In genomic region chr7:120836361-120836760, GRCm38 (mm10) we compare ENCODE assay signal across 8 mouse cellular contexts. TPM values are rescaled to one million over a fixed set of nuclear protein-coding genes. Genes with fewer than 3 reads are reported as not detected.
DNase-seq lines count a peak whose midpoint lies in the region; ATAC-seq and TF ChIP-seq lines count a peak whose summit lies in the region.

No protein-coding gene starts in this region.

- no peaks in the 10 kb centered on the region for H3K9me3 ChIP-seq in heart, embryonic 14.5 days (ENCODE audit: control insufficient read depth, low read length)
- H3K9me3 ChIP-seq in forebrain, postnatal 0 days (ENCODE audit: low read length), result no peaks in the 10 kb centered on the region
- no peaks in the 10 kb centered on the region for H3K9me3 ChIP-seq in liver, embryonic 14.5 days (ENCODE audit: control insufficient read depth, low read length)
- no peaks in the 10 kb centered on the region for H3K9me3 ChIP-seq in stomach, embryonic 14.5 days (ENCODE audit: control insufficient read depth, low read depth, low read length)

- H3K9ac ChIP-seq in heart, embryonic 14.5 days (ENCODE audit: low read length), result peak overlapping the region; percentile 65
- H3K9ac ChIP-seq in forebrain, postnatal 0 days, result peak overlapping the region; percentile 64
- H3K9ac ChIP-seq in liver, embryonic 14.5 days (replicated peaks), result peak overlapping the region; percentile 72
- H3K9ac ChIP-seq in stomach, embryonic 14.5 days (replicated peaks; ENCODE audit: low read depth, low read length), result 0 out of 2 replicates have a peak overlapping the region, but pooled peaks have one; percentile 25

- H3K27ac ChIP-seq in heart, embryonic 14.5 days (replicated peaks in 1 of 2; ENCODE audit: control insufficient read depth in 1 of 2, insufficient read depth in 1 of 2, low read depth in 2 of 2, low read length in 2 of 2), result no peak overlapping the region
- H3K27ac ChIP-seq in forebrain, postnatal 0 days (ENCODE audit: low read depth, low read length), result peak overlapping the region; percentile 84; the same call in 1 of the 2 replicates
- H3K27ac ChIP-seq in liver, embryonic 14.5 days, result peak overlapping the region; percentile 71
- no peak overlapping the region for H3K27ac ChIP-seq in stomach, embryonic 14.5 days (ENCODE audit: low read length)

- no peak for TF ChIP-seq CTCF in forebrain, postnatal 0 days (IDR thresholded peaks at IDR 0.05; ENCODE audit: low read depth)
- no peak for TF ChIP-seq CTCF in liver, embryonic 14.5 days (IDR thresholded peaks at IDR 0.05; ENCODE audit: low read depth)

- 9% methylated on average over 12 of the region's 12 CpGs for WGBS in heart, embryonic 14.5 days
- WGBS in forebrain, postnatal 0 days, result 4% methylated on average over 12 of the region's 12 CpGs
- 7% methylated on average over 12 of the region's 12 CpGs for WGBS in liver, embryonic 14.5 days (ENCODE audit: insufficient replicate concordance)
- WGBS in stomach, embryonic 14.5 days, result 6% methylated on average over 12 of the region's 12 CpGs

- H3K36me3 ChIP-seq in heart, embryonic 14.5 days (ENCODE audit: control insufficient read depth, insufficient read depth, low read length), result no peaks in the 10 kb centered on the region
- no peaks in the 10 kb centered on the region for H3K36me3 ChIP-seq in forebrain, postnatal 0 days (ENCODE audit: insufficient read depth)
- H3K36me3 ChIP-seq in liver, embryonic 14.5 days (replicated peaks; ENCODE audit: control insufficient read depth, insufficient read depth, low read depth), result no peaks in the 10 kb centered on the region
- H3K36me3 ChIP-seq in stomach, embryonic 14.5 days (ENCODE audit: control insufficient read depth, insufficient read depth, low read length), result no peaks in the 10 kb centered on the region

- H3K4me1 ChIP-seq in heart, embryonic 14.5 days (ENCODE audit: control insufficient read depth in 2 of 2, insufficient read depth in 2 of 2, low read length in 2 of 2), result 0 out of 4 replicates have a peak, but pooled peaks cover 0 to 2% of the 10 kb centered on the region in 2 experiments
- H3K4me1 ChIP-seq in forebrain, postnatal 0 days (ENCODE audit: insufficient read depth), result 0 out of 2 replicates have a peak, but pooled peaks cover 5% of the 10 kb centered on the region
- peaks cover 19 to 23% of the 10 kb centered on the region in 2 experiments for H3K4me1 ChIP-seq in liver, embryonic 14.5 days (replicated peaks; ENCODE audit: control insufficient read depth in 2 of 2, insufficient read depth in 2 of 2, low read length in 1 of 2)
- no peaks in the 10 kb centered on the region for H3K4me1 ChIP-seq in stomach, embryonic 14.5 days (ENCODE audit: control insufficient read depth, insufficient read depth, low read length)

- ATAC-seq in heart, embryonic 14.5 days (ENCODE audit: insufficient number of reproducible peaks, insufficient read depth, low FRiP score, low read depth), result no peak
- no peak for ATAC-seq in forebrain, postnatal 0 days
- ATAC-seq in liver, embryonic 14.5 days (ENCODE audit: insufficient read depth), result no peak
- no peak for ATAC-seq in stomach, embryonic 14.5 days (ENCODE audit: insufficient number of reproducible peaks, insufficient read depth, low FRiP score, low read depth)

- no peak for TF ChIP-seq EP300 in liver, embryonic 14.5 days (IDR thresholded peaks at IDR 0.05; ENCODE audit: low read depth)

- no peak for DNase-seq in heart, adult 11 months
- peak; percentile 46 for DNase-seq in R1 (ENCODE audit: low read depth, low spot score)
- DNase-seq in forebrain, postnatal 0 days, result peak; percentile 67
- peak in 1 of 3 experiments; percentile 47 for DNase-seq in liver, embryonic 14.5 days (ENCODE audit: low read depth in 3 of 3, low spot score in 3 of 3)
- DNase-seq in layer of hippocampus, postnatal 10 days (ENCODE audit: low spot score in 2 of 2), result no peak
- DNase-seq in urinary bladder, adult 18-20 months (ENCODE audit: low spot score in 2 of 2), result no peak

- H3K4me2 ChIP-seq in heart, embryonic 14.5 days (ENCODE audit: low read length), result peak overlapping the region; percentile 76
- H3K4me2 ChIP-seq in forebrain, postnatal 0 days (ENCODE audit: low read depth), result peak overlapping the region; percentile 48
- H3K4me2 ChIP-seq in liver, embryonic 14.5 days (ENCODE audit: low read depth), result peak overlapping the region; percentile 78
- H3K4me2 ChIP-seq in stomach, embryonic 14.5 days (replicated peaks; ENCODE audit: low read depth, low read length), result peak overlapping the region; percentile 53

- H3K4me3 ChIP-seq in heart, embryonic 14.5 days (ENCODE audit: control insufficient read depth in 1 of 2, insufficient read depth in 1 of 2, low read depth in 1 of 2, low read length in 2 of 2), result peak overlapping the region; percentile 44 to 74
- peak overlapping the region; percentile 57 for H3K4me3 ChIP-seq in forebrain, postnatal 0 days (ENCODE audit: low read depth, low read length)
- peak overlapping the region; percentile 54 to 59 for H3K4me3 ChIP-seq in liver, embryonic 14.5 days (ENCODE audit: insufficient read depth in 1 of 2, low read depth in 2 of 2, low read length in 2 of 2)
- peak overlapping the region; percentile 54 for H3K4me3 ChIP-seq in stomach, embryonic 14.5 days (ENCODE audit: low read depth, low read length)

- 0 out of 2 replicates have a peak, but pooled peaks cover 5% of the 10 kb centered on the region for H3K27me3 ChIP-seq in heart, embryonic 14.5 days (ENCODE audit: control insufficient read depth, insufficient read depth, low read length)
- no peaks in the 10 kb centered on the region; the same call in 1 of the 2 replicates for H3K27me3 ChIP-seq in forebrain, postnatal 0 days (ENCODE audit: insufficient read depth, low read length)
- no peaks in the 10 kb centered on the region; the same call in none of the 2 replicates for H3K27me3 ChIP-seq in liver, embryonic 14.5 days (ENCODE audit: control insufficient read depth, insufficient read depth, low read length)
- H3K27me3 ChIP-seq in stomach, embryonic 14.5 days (ENCODE audit: control insufficient read depth, insufficient read depth, low read length), result no peaks in the 10 kb centered on the region

RNA-seq across cellular contexts. Expression of gene Eef2k, which starts 6.3 kb away (rescaled TPM):
- 12.1 and 12.4 TPM in 2 replicates for polyA plus RNA-seq in heart, embryonic 14.5 days (2014; fragmentation: Nextera tagmentation; extraction: Ambion mirVana)
- 53.8 and 56.4 TPM in 2 replicates for total RNA-seq in forebrain, postnatal 0 days (2014; rRNA removed)
- polyA plus RNA-seq in forebrain, postnatal 0 days (2015; fragmentation: Nextera tagmentation; extraction: Ambion mirVana), result 31.6 and 35.4 TPM in 2 replicates
- polyA plus RNA-seq in liver, embryonic 14.5 days (2012; rRNA removed), result 21.5 and 30.2 TPM in 2 replicates
- 13.4 and 14.5 TPM in 2 replicates for polyA plus RNA-seq in liver, embryonic 14.5 days (2014; fragmentation: Nextera tagmentation; extraction: Ambion mirVana)
- 21.1 and 23.0 TPM in 2 replicates for polyA plus RNA-seq in stomach, embryonic 14.5 days (2014; fragmentation: Nextera tagmentation; extraction: Ambion mirVana)
- 10 to 100 TPM; 38.9 to 41.7 TPM for total RNA-seq in layer of hippocampus, postnatal 10 days (2021)

RNA-seq across cellular contexts. Expression of gene Gm5737, which starts 24.2 kb away (rescaled TPM):
- polyA plus RNA-seq in heart, embryonic 14.5 days (2014; fragmentation: Nextera tagmentation; extraction: Ambion mirVana), result not detected in 2 replicates
- not detected in 2 replicates for total RNA-seq in forebrain, postnatal 0 days (2014; rRNA removed)
- polyA plus RNA-seq in forebrain, postnatal 0 days (2015; fragmentation: Nextera tagmentation; extraction: Ambion mirVana), result 0.16 TPM in 1 of 2 replicates, not detected in the other
- polyA plus RNA-seq in liver, embryonic 14.5 days (2012; rRNA removed), result not detected in 2 replicates
- polyA plus RNA-seq in liver, embryonic 14.5 days (2014; fragmentation: Nextera tagmentation; extraction: Ambion mirVana), result not detected in 2 replicates
- polyA plus RNA-seq in stomach, embryonic 14.5 days (2014; fragmentation: Nextera tagmentation; extraction: Ambion mirVana), result not detected in 2 replicates
- total RNA-seq in layer of hippocampus, postnatal 10 days (2021), result under 1 TPM in 1 of 2 experiments, not detected in 1; 0.27 TPM

Comparison
In these comparisons a context has a peak if more than half of its experiments do, and no peak if none do; other contexts are left out.
1. H3K27ac ChIP-seq: peak in forebrain, postnatal 0 days (single experiment) and liver, embryonic 14.5 days (single experiment); none in heart, embryonic 14.5 days (0 of 2) and stomach, embryonic 14.5 days (single experiment).
2. DNase-seq: peak in R1 (single experiment) and forebrain, postnatal 0 days (single experiment); none in heart, adult 11 months (single experiment), layer of hippocampus, postnatal 10 days (0 of 2) and urinary bladder, adult 18-20 months (0 of 2).
3. Peak in every context shown above with its lines, with median percentiles within 50 percentile points of each other: H3K4me2 ChIP-seq, H3K4me3 ChIP-seq and H3K9ac ChIP-seq.